Mouse (Mus musculus): ENCODE results near the gene Pla2g5. TPM values are rescaled to one million over a fixed set of nuclear protein-coding genes. Genes with fewer than 3 reads are reported as not detected.

The Pla2g5 gene
- total and polyA plus RNA-seq, 2 experiments = not detected

DNA sequence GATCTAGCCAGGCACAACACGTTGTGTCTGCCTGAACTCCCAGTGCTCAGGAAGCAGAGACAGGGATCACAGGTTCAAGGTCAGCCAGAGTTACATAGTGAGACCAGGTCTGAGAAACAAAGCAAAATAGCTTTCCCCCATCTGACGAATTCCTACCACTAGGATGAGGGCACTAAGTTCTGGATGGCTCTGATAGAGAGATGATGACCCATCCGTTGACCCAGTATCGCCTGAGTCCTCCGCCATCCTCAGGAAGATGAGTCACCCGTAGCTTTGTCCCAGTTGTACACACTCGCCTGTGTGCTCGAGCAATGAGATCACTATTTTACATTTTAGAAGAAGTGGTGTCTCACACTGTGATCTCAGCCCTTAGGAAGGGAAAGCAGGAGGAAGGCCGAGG is 101.0 kb downstream of the Pla2g5 start:
- H3K4me3 ChIP-seq (ENCODE audit: insufficient read depth, low read depth, low read length) = no peak overlapping the region
- H3K79me2 ChIP-seq (ENCODE audit: control insufficient read depth, insufficient read depth, low read length) = no peaks in the 10 kb centered on the region

DNA sequence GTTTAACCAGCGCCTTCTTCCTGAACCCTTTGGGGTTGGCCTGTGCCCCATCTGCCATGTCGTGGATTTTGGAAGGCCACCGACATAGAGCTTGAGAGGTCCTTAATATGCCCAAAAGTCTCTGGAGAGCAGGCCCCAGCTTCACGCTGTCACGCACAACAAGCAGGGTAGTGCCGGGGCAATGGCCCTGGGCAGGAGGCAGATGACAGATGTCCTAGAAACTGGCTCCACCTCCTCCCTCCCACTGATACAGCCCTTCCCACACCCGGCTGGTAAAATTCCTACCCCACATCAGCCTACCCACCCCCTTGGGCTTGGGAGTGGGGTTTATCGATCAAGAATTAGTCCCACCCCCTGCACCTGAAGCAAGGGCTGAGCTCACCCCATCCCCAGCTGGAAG is 105.9 kb downstream of the Pla2g5 start, which contains the start of gene Pla2g2f:
TSS of gene Pla2g2f (minus strand) at position 211 of the 400 bp plus-strand sequence.
- H3K4me1 ChIP-seq (ENCODE audit: control insufficient read depth, insufficient read depth, low read length) = no peaks in the 10 kb centered on the region
- WGBS = 90% methylated on average over 8 of the region's 8 CpGs
- no peaks in the 10 kb centered on the region for H3K36me3 ChIP-seq (ENCODE audit: control insufficient read depth, insufficient read depth, low read length)
- H3K79me2 ChIP-seq (ENCODE audit: control insufficient read depth, insufficient read depth, low read length) = no peaks in the 10 kb centered on the region
- H3K9ac ChIP-seq (ENCODE audit: low read depth, low read length) = no peak within 1 kb of the TSS
- H3K27me3 ChIP-seq (ENCODE audit: control insufficient read depth, insufficient read depth, low read length) = no peaks in the 10 kb centered on the region; the same call in 1 of the 2 replicates
- DNase-seq (ENCODE audit: extremely low read depth, low read depth, low spot score) = no peak
- no peak within 1 kb of the TSS for H3K27ac ChIP-seq (replicated peaks; ENCODE audit: insufficient read depth, low read depth, low read length)
- TF ChIP-seq CTCF (IDR thresholded peaks at IDR 0.05; ENCODE audit: low read depth, low read length) (no peak), POLR2A (IDR thresholded peaks at IDR 0.05; ENCODE audit: extremely low read depth, insufficient read depth, low read length) (no peak)
- H3K4me3 ChIP-seq (ENCODE audit: insufficient read depth, low read depth, low read length) = no peak within 1 kb of the TSS

More for the DNA sequence above, 101.0 kb downstream of the Pla2g5 start:
- Histone ChIP-seq H3K36me3 (ENCODE audit: control insufficient read depth, insufficient read depth, low read length) (no peaks in the 10 kb centered on the region), H3K4me1 (ENCODE audit: control insufficient read depth, insufficient read depth, low read length) (no peaks in the 10 kb centered on the region), H3K27me3 (ENCODE audit: control insufficient read depth, insufficient read depth, low read length) (no peaks in the 10 kb centered on the region), H3K27ac (replicated peaks; ENCODE audit: insufficient read depth, low read depth, low read length) (no peak overlapping the region), H3K9ac (ENCODE audit: low read depth, low read length) (no peak overlapping the region)
- TF ChIP-seq CTCF (IDR thresholded peaks at IDR 0.05; ENCODE audit: low read depth, low read length) (no peak), POLR2A (IDR thresholded peaks at IDR 0.05; ENCODE audit: extremely low read depth, insufficient read depth, low read length) (no peak)
- 57% methylated on average over 9 of the region's 9 CpGs for WGBS
- DNase-seq (ENCODE audit: extremely low read depth, low read depth, low spot score) = no peak

DNA sequence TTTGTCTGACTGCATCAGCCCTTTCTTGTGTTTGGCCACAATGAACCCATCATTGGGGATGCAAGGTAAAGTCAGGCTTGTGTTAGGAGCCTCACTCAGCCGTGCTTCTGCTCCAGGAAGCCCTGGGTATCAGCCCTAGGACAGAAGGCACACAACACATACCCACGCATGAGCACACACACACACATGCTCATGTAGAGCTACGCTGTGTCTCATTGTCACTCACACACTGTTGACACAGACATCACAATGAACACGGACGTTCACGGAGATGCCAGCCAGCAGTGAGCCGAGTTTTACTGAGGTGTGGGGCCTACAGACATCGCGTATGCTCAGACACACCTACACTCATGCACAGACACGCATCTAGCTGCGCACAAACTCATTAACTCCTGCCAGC is 107.3 kb downstream of the Pla2g5 start:
- Histone ChIP-seq H3K36me3 (ENCODE audit: control insufficient read depth, insufficient read depth, low read length) (no peaks in the 10 kb centered on the region), H3K27ac (replicated peaks; ENCODE audit: insufficient read depth, low read depth, low read length) (no peak overlapping the region), H3K27me3 (ENCODE audit: control insufficient read depth, insufficient read depth, low read length) (no peaks in the 10 kb centered on the region; the same call in 1 of the 2 replicates), H3K79me2 (ENCODE audit: control insufficient read depth, insufficient read depth, low read length) (no peaks in the 10 kb centered on the region), H3K4me3 (ENCODE audit: insufficient read depth, low read depth, low read length) (no peak overlapping the region), H3K9ac (ENCODE audit: low read depth, low read length) (no peak overlapping the region), H3K4me1 (ENCODE audit: control insufficient read depth, insufficient read depth, low read length) (no peaks in the 10 kb centered on the region)
- TF ChIP-seq POLR2A (IDR thresholded peaks at IDR 0.05; ENCODE audit: extremely low read depth, insufficient read depth, low read length) (no peak), CTCF (IDR thresholded peaks at IDR 0.05; ENCODE audit: low read depth, low read length) (no peak)
- WGBS = 85% methylated on average over 11 of the region's 11 CpGs
- DNase-seq (ENCODE audit: extremely low read depth, low read depth, low spot score) = no peak

DNA sequence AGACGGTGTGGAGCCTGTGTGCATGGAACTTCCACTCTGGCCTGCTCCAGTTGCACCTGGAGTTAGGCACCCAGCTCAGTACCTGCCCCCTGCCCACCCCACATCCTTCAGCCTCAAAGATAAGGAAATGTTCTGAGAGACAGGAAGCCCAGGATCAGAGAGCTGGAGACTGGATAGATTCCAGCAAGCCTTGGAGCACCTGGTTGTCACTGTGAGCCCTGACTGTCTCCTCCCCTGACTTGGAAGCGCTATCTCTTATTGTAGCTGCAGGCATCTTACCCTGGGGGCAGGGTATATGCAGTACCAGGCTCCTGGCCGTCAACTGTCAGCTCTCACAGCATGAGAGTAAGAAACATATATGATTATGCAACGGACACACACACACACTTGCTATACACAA is 107.8 kb downstream of the Pla2g5 start:
- no peak overlapping the region for H3K27ac ChIP-seq (replicated peaks; ENCODE audit: insufficient read depth, low read depth, low read length)
- H3K79me2 ChIP-seq (ENCODE audit: control insufficient read depth, insufficient read depth, low read length) = no peaks in the 10 kb centered on the region
- H3K36me3 ChIP-seq (ENCODE audit: control insufficient read depth, insufficient read depth, low read length) = no peaks in the 10 kb centered on the region
- no peak for TF ChIP-seq CTCF (IDR thresholded peaks at IDR 0.05; ENCODE audit: low read depth, low read length)
- no peak for TF ChIP-seq POLR2A (IDR thresholded peaks at IDR 0.05; ENCODE audit: extremely low read depth, insufficient read depth, low read length)
- WGBS = 72% methylated on average over 4 of the region's 4 CpGs
- no peaks in the 10 kb centered on the region for H3K4me1 ChIP-seq (ENCODE audit: control insufficient read depth, insufficient read depth, low read length)
- H3K27me3 ChIP-seq (ENCODE audit: control insufficient read depth, insufficient read depth, low read length) = no peaks in the 10 kb centered on the region; the same call in 1 of the 2 replicates
- no peak overlapping the region for H3K9ac ChIP-seq (ENCODE audit: low read depth, low read length)
- no peak for DNase-seq (ENCODE audit: extremely low read depth, low read depth, low spot score)
- no peak overlapping the region for H3K4me3 ChIP-seq (ENCODE audit: insufficient read depth, low read depth, low read length)

DNA sequence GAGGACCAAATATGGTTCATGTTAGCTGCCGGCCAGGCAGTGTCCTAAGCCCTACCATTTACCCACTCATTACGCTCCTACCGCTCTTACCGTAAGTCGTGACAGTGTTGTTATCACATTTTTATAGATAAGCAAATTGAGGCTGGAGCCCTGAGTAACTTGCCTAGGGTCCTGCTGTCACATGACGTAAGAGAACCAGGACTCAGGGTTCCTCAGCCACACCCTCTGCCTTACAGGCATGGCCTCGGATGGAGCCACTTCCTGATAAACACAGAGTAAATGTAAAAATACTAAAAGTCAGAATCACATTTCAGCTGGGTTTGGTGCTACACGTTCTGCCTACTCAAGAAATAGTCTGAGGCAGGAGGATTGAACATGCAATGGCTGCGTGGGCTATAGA is 108.8 kb downstream of the Pla2g5 start:
- H3K27ac ChIP-seq (replicated peaks; ENCODE audit: insufficient read depth, low read depth, low read length) = no peak overlapping the region
- 77% methylated on average over 9 of the region's 9 CpGs for WGBS
- no peak for DNase-seq (ENCODE audit: extremely low read depth, low read depth, low spot score)
- H3K27me3 ChIP-seq (ENCODE audit: control insufficient read depth, insufficient read depth, low read length) = no peaks in the 10 kb centered on the region; the same call in 1 of the 2 replicates
- H3K4me3 ChIP-seq (ENCODE audit: insufficient read depth, low read depth, low read length) = no peak overlapping the region
- H3K4me1 ChIP-seq (ENCODE audit: control insufficient read depth, insufficient read depth, low read length) = no peaks in the 10 kb centered on the region
- no peaks in the 10 kb centered on the region for H3K36me3 ChIP-seq (ENCODE audit: control insufficient read depth, insufficient read depth, low read length)
- no peak for TF ChIP-seq POLR2A (IDR thresholded peaks at IDR 0.05; ENCODE audit: extremely low read depth, insufficient read depth, low read length)
- TF ChIP-seq CTCF (IDR thresholded peaks at IDR 0.05; ENCODE audit: low read depth, low read length) = no peak
- no peaks in the 10 kb centered on the region for H3K79me2 ChIP-seq (ENCODE audit: control insufficient read depth, insufficient read depth, low read length)
- no peak overlapping the region for H3K9ac ChIP-seq (ENCODE audit: low read depth, low read length)

DNA sequence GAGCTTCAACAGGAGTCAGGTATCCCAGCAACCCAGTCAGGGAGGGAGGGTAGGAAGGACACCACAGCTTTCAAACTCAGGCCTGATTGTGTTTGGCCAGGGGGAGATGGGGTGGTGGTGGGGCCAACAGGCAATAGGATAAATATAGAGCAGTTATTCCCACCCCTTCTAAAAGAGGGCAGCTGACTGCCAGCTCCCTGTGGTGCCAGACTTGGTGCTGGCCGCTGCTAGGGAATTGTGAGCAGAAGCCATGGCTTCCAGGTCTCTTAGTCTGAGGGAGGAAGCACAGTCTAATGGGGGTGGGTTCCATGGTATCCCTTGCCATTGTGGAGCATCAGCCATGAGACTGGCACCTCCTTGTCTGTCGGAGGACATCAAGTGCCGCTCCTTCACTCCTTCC is 109.7 kb downstream of the Pla2g5 start:
- no peak for DNase-seq (ENCODE audit: extremely low read depth, low read depth, low spot score)
- TF ChIP-seq CTCF (IDR thresholded peaks at IDR 0.05; ENCODE audit: low read depth, low read length) (no peak), POLR2A (IDR thresholded peaks at IDR 0.05; ENCODE audit: extremely low read depth, insufficient read depth, low read length) (no peak)
- Histone ChIP-seq H3K27ac (replicated peaks; ENCODE audit: insufficient read depth, low read depth, low read length) (no peak overlapping the region), H3K79me2 (ENCODE audit: control insufficient read depth, insufficient read depth, low read length) (no peaks in the 10 kb centered on the region), H3K36me3 (ENCODE audit: control insufficient read depth, insufficient read depth, low read length) (no peaks in the 10 kb centered on the region), H3K27me3 (ENCODE audit: control insufficient read depth, insufficient read depth, low read length) (no peaks in the 10 kb centered on the region; the same call in 1 of the 2 replicates), H3K4me3 (ENCODE audit: insufficient read depth, low read depth, low read length) (no peak overlapping the region), H3K4me1 (ENCODE audit: control insufficient read depth, insufficient read depth, low read length) (no peaks in the 10 kb centered on the region), H3K9ac (ENCODE audit: low read depth, low read length) (no peak overlapping the region)
- WGBS = 93% methylated on average over 3 of the region's 3 CpGs

Measured in liver, adult 2 months (tissue).